In the genomic region with DNA sequence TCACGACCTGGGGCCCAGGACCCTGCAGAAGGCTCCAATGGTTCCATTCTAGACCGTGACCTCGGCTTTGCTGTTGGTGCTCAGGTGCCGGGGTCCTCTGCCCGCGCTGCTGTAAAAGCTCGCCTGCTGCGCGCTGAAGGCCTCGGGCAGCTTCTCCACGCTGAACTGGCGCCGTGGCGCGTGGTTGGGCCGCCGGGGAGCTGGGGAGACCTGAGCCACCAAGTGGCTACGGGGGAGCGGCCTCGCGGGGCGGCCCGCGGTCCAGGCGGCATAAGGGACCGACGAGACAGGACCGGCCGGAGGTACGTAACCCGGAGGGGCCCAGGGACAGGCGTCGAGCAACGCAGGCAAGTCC, we compare ENCODE assay signal across 11 mouse cellular contexts. TPM values are rescaled to one million over a fixed set of nuclear protein-coding genes. Genes with fewer than 3 reads are reported as not detected.
DNase-seq lines count a peak whose midpoint lies in the region; ATAC-seq and TF ChIP-seq lines count a peak whose summit lies in the region.
"Had no signal": no experiment of that assay in that cellular context is flagged by ENCODE, and none has a peak within 500 bp of the region (broad histone marks: within the 10 kb centered on the region; RNA-seq: fewer than 3 reads in every experiment).

No protein-coding gene starts in this region.

- WGBS in heart, embryonic 12.5 days = 11% methylated on average over 34 of the region's 34 CpGs
- WGBS in hindbrain, embryonic 12.5 days = 9% methylated on average over 34 of the region's 34 CpGs
- WGBS in midbrain, embryonic 12.5 days = 12% methylated on average over 34 of the region's 34 CpGs

- no peak overlapping the region for H3K27ac ChIP-seq in heart, embryonic 12.5 days (ENCODE audit: poor library complexity, severe bottlenecking)
- no peak overlapping the region for H3K27ac ChIP-seq in ES-E14 (ENCODE audit: insufficient read depth, low read depth, low read length, poor library complexity, severe bottlenecking)
- no peak overlapping the region for H3K27ac ChIP-seq in hindbrain, embryonic 12.5 days
- no peak overlapping the region for H3K27ac ChIP-seq in midbrain, embryonic 12.5 days (replicated peaks)

- H3K9ac ChIP-seq in heart, embryonic 12.5 days = no peak overlapping the region
- peak overlapping the region; percentile 39 for H3K9ac ChIP-seq in ES-E14 (ENCODE audit: insufficient read depth, low read depth, low read length, poor library complexity, severe bottlenecking)
- H3K9ac ChIP-seq in hindbrain, embryonic 12.5 days = peak overlapping the region; percentile 0; the same call in 1 of the 2 replicates
- H3K9ac ChIP-seq in midbrain, embryonic 12.5 days (replicated peaks) = no peak overlapping the region
- H3K9ac ChIP-seq: lung, embryonic 14.5 days had no signal

- in situ Hi-C loops in ES-E14 (cut with MboI; ENCODE audit: low sequenced_read_pairs in 2 of 2, unreplicated experiment in 2 of 2) = no loop called here

- no peak for DNase-seq in heart, adult 18-20 months
- no peak for DNase-seq in ES-E14 (ENCODE audit: low read depth, low spot score)
- DNase-seq in adrenal gland, postnatal 36 days = no peak
- DNase-seq in natural killer cell, adult 2 months (ENCODE audit: low spot score in 2 of 2) = no peak
- DNase-seq: kidney, adult 9 months had no signal

- H3K27me3 ChIP-seq in heart, embryonic 12.5 days (replicated peaks) = peaks cover 90% of the 10 kb centered on the region
- peaks cover 74% of the 10 kb centered on the region for H3K27me3 ChIP-seq in hindbrain, embryonic 12.5 days
- H3K27me3 ChIP-seq in midbrain, embryonic 12.5 days = peaks cover 80% of the 10 kb centered on the region

- ATAC-seq in heart, embryonic 12.5 days (ENCODE audit: insufficient number of reproducible peaks, low FRiP score) = no peak
- no peak for ATAC-seq in hindbrain, embryonic 12.5 days (ENCODE audit: low FRiP score)
- no peak for ATAC-seq in midbrain, embryonic 12.5 days (ENCODE audit: low FRiP score, low read depth)
- ATAC-seq in monocyte, adult 5-6 weeks (replicated peaks; ENCODE audit: insufficient number of reproducible peaks, low FRiP score, low TSS enrichment, poor library complexity, severe bottlenecking) = no peak

- peak overlapping the region; percentile 27; the same call in 1 of the 2 replicates for H3K4me3 ChIP-seq in heart, embryonic 12.5 days
- H3K4me3 ChIP-seq in ES-E14 (ENCODE audit: insufficient read depth in 1 of 2, low read depth in 1 of 2, low read length in 2 of 2, poor library complexity in 1 of 2, severe bottlenecking in 1 of 2) = peak overlapping the region; percentile 51 to 54; a peak in 3 of 4 replicates
- no peak overlapping the region for H3K4me3 ChIP-seq in hindbrain, embryonic 12.5 days
- H3K4me3 ChIP-seq in midbrain, embryonic 12.5 days = no peak overlapping the region

- H3K36me3 ChIP-seq in heart, embryonic 12.5 days = peaks cover 39% of the 10 kb centered on the region
- peaks cover 23% of the 10 kb centered on the region for H3K36me3 ChIP-seq in ES-E14 (ENCODE audit: control insufficient read depth, insufficient read depth, low read length, poor library complexity, severe bottlenecking)
- H3K36me3 ChIP-seq in hindbrain, embryonic 12.5 days = peaks cover 35% of the 10 kb centered on the region
- peaks cover 45% of the 10 kb centered on the region for H3K36me3 ChIP-seq in midbrain, embryonic 12.5 days

- no peaks in the 10 kb centered on the region for H3K9me3 ChIP-seq in heart, embryonic 12.5 days (replicated peaks)
- no peaks in the 10 kb centered on the region for H3K9me3 ChIP-seq in ES-E14 (ENCODE audit: control insufficient read depth, insufficient read depth, low read depth, low read length)
- H3K9me3 ChIP-seq in hindbrain, embryonic 12.5 days (replicated peaks) = no peaks in the 10 kb centered on the region
- H3K9me3 ChIP-seq in midbrain, embryonic 12.5 days = no peaks in the 10 kb centered on the region

- peak overlapping the region; percentile 41 for H3K4me2 ChIP-seq in heart, embryonic 12.5 days
- peak overlapping the region; percentile 15; the same call in 1 of the 2 replicates for H3K4me2 ChIP-seq in hindbrain, embryonic 12.5 days (replicated peaks)
- peak overlapping the region; percentile 11; the same call in 1 of the 2 replicates for H3K4me2 ChIP-seq in midbrain, embryonic 12.5 days (replicated peaks)
- H3K4me2 ChIP-seq: lung, embryonic 14.5 days had no signal

- H3K4me1 ChIP-seq in heart, embryonic 12.5 days (replicated peaks) = peaks cover 29% of the 10 kb centered on the region
- H3K4me1 ChIP-seq in ES-E14 (ENCODE audit: control insufficient read depth in 2 of 2, insufficient read depth in 2 of 2, low read length in 2 of 2, poor library complexity in 1 of 2) = peaks cover 2 to 19% of the 10 kb centered on the region in 2 experiments; a peak in 3 of 4 replicates
- H3K4me1 ChIP-seq in hindbrain, embryonic 12.5 days = peaks cover 36% of the 10 kb centered on the region
- peaks cover 51% of the 10 kb centered on the region for H3K4me1 ChIP-seq in midbrain, embryonic 12.5 days

TF ChIP-seq in ES-E14, 5 proteins besides CTCF, POLR2A, EP300 and RAD21:
- TF ChIP-seq CHD2 (IDR thresholded peaks at IDR 0.05; ENCODE audit: low read depth, low read length) = no peak
- TF ChIP-seq HCFC1 (IDR thresholded peaks at IDR 0.05; ENCODE audit: borderline replicate concordance, insufficient read depth, low read length) = no peak
- TF ChIP-seq ZNF384 (IDR thresholded peaks at IDR 0.05; ENCODE audit: low read depth, low read length) = no peak
- no peak for TF ChIP-seq ZC3H11A (IDR thresholded peaks at IDR 0.05; ENCODE audit: borderline replicate concordance, low read depth, low read length)
- TF ChIP-seq MAFK (IDR thresholded peaks at IDR 0.05; ENCODE audit: insufficient read depth, low read depth, low read length) = no peak

RNA-seq across cellular contexts. Expression of gene Shisa8, which starts 5.5 kb away (rescaled TPM):
- 0.19 and 0.35 TPM in 2 replicates for polyA plus RNA-seq in heart, embryonic 12.5 days (2016; fragmentation: Nextera tagmentation; extraction: Ambion mirVana)
- under 1 TPM in 1 of 2 experiments, not detected in 1; 0.21 TPM for total RNA-seq in heart, adult 18-20 months (2021)
- total RNA-seq in ES-E14 (2012; rRNA removed) = 4.1 and 4.3 TPM in 2 replicates
- 1.6 and 1.7 TPM in 2 replicates for polyA plus RNA-seq in hindbrain, embryonic 12.5 days (2016; fragmentation: Nextera tagmentation; extraction: Ambion mirVana)
- polyA plus RNA-seq in midbrain, embryonic 12.5 days (2016; fragmentation: Nextera tagmentation; extraction: Ambion mirVana) = 0.73 and 0.80 TPM in 2 replicates
- under 1 TPM; 0.46 to 0.73 TPM for total RNA-seq in adrenal gland, postnatal 36 days (2021)
- total RNA-seq in monocyte, adult 5-6 weeks (2017) = not detected in 3 replicates

RNA-seq across cellular contexts. Expression of gene Tnfrsf13c, which starts 17.1 kb away (rescaled TPM):
- polyA plus RNA-seq in heart, embryonic 12.5 days (2016; fragmentation: Nextera tagmentation; extraction: Ambion mirVana) = 0.09 TPM in 1 of 2 replicates, not detected in the other
- 1 to 10 TPM in 1 of 2 experiments, under 1 TPM in 1; 0.35 to 2.2 TPM for total RNA-seq in heart, adult 18-20 months (2021)
- total RNA-seq in ES-E14 (2012; rRNA removed) = 1.7 and 2.3 TPM in 2 replicates
- 0.18 and 0.34 TPM in 2 replicates for polyA plus RNA-seq in hindbrain, embryonic 12.5 days (2016; fragmentation: Nextera tagmentation; extraction: Ambion mirVana)
- 0.37 TPM in 1 of 2 replicates, not detected in the other for polyA plus RNA-seq in midbrain, embryonic 12.5 days (2016; fragmentation: Nextera tagmentation; extraction: Ambion mirVana)
- total RNA-seq in adrenal gland, postnatal 36 days (2021) = under 1 TPM in 1 of 2 experiments, not detected in 1; 0.20 TPM
- 13.6 to 19.3 TPM (median 17.9 TPM) in 3 replicates for total RNA-seq in monocyte, adult 5-6 weeks (2017)
- polyA plus RNA-seq: lung, embryonic 14.5 days had no signal

RNA-seq across cellular contexts. Expression of gene Cenpm, which starts 37.5 kb away (rescaled TPM):
- 57.9 and 67.0 TPM in 2 replicates for polyA plus RNA-seq in heart, embryonic 12.5 days (2016; fragmentation: Nextera tagmentation; extraction: Ambion mirVana)
- under 1 TPM; 0.42 to 0.46 TPM for total RNA-seq in heart, adult 18-20 months (2021)
- 58.2 and 80.0 TPM in 2 replicates for total RNA-seq in ES-E14 (2012; rRNA removed)
- 51.1 and 51.4 TPM in 2 replicates for polyA plus RNA-seq in hindbrain, embryonic 12.5 days (2016; fragmentation: Nextera tagmentation; extraction: Ambion mirVana)
- 60.1 and 61.9 TPM in 2 replicates for polyA plus RNA-seq in midbrain, embryonic 12.5 days (2016; fragmentation: Nextera tagmentation; extraction: Ambion mirVana)
- total RNA-seq in adrenal gland, postnatal 36 days (2021) = 1 to 10 TPM; 2.9 to 4.3 TPM
- not detected in 3 replicates for total RNA-seq in monocyte, adult 5-6 weeks (2017)

RNA-seq across cellular contexts. Expression of gene 1500009C09Rik, which starts 45.1 kb away (rescaled TPM):
- polyA plus RNA-seq in heart, embryonic 12.5 days (2016; fragmentation: Nextera tagmentation; extraction: Ambion mirVana) = not detected in 2 replicates
- total RNA-seq in heart, adult 18-20 months (2021) = not detected
- total RNA-seq in ES-E14 (2012; rRNA removed) = 1.0 and 1.2 TPM in 2 replicates
- 1.3 and 1.6 TPM in 2 replicates for polyA plus RNA-seq in hindbrain, embryonic 12.5 days (2016; fragmentation: Nextera tagmentation; extraction: Ambion mirVana)
- polyA plus RNA-seq in midbrain, embryonic 12.5 days (2016; fragmentation: Nextera tagmentation; extraction: Ambion mirVana) = 2.6 and 3.3 TPM in 2 replicates
- 1 to 10 TPM in 1 of 2 experiments, under 1 TPM in 1; 0.23 to 1.2 TPM for total RNA-seq in adrenal gland, postnatal 36 days (2021)
- not detected in 3 replicates for total RNA-seq in monocyte, adult 5-6 weeks (2017)
- total RNA-seq: heart, postnatal 25 days had no signal
- polyA plus RNA-seq: lung, embryonic 14.5 days had no signal

Comparison
In these comparisons a context has a peak if more than half of its experiments do, and no peak if none do; other contexts are left out.
1. H3K4me3 ChIP-seq: peak in heart, embryonic 12.5 days (single experiment) and ES-E14 (2 of 2); none in hindbrain, embryonic 12.5 days (single experiment) and midbrain, embryonic 12.5 days (single experiment).
2. H3K9ac ChIP-seq: peak in ES-E14 (single experiment) and hindbrain, embryonic 12.5 days (single experiment); none in heart, embryonic 12.5 days (single experiment) and midbrain, embryonic 12.5 days (single experiment).
3. RNA of gene Cenpm, which starts 37.5 kb away (total RNA-seq): 58.2 to 80.0 TPM in ES-E14; 2.9 to 4.3 TPM in adrenal gland, postnatal 36 days, 0.42 to 0.46 TPM in heart, adult 18-20 months and not detected in monocyte, adult 5-6 weeks; every median in the first group is over 10 times any median in the second.
4. Peak in every context shown above with its lines, with median percentiles within 50 percentile points of each other: H3K4me2 ChIP-seq.